Mouse (Mus musculus): Measurements from ENCODE around the gene Dnajc5. TPM values are rescaled to one million over a fixed set of nuclear protein-coding genes. Genes with fewer than 3 reads are reported as not detected.
A peak's percentile ranks its signal among the peaks of the same experiment; 100 is the strongest.

Gene Dnajc5
- polyA plus RNA-seq (2015; fragmentation: Nextera tagmentation; extraction: Ambion mirVana), result 199 and 209 TPM in 2 replicates

DNA sequence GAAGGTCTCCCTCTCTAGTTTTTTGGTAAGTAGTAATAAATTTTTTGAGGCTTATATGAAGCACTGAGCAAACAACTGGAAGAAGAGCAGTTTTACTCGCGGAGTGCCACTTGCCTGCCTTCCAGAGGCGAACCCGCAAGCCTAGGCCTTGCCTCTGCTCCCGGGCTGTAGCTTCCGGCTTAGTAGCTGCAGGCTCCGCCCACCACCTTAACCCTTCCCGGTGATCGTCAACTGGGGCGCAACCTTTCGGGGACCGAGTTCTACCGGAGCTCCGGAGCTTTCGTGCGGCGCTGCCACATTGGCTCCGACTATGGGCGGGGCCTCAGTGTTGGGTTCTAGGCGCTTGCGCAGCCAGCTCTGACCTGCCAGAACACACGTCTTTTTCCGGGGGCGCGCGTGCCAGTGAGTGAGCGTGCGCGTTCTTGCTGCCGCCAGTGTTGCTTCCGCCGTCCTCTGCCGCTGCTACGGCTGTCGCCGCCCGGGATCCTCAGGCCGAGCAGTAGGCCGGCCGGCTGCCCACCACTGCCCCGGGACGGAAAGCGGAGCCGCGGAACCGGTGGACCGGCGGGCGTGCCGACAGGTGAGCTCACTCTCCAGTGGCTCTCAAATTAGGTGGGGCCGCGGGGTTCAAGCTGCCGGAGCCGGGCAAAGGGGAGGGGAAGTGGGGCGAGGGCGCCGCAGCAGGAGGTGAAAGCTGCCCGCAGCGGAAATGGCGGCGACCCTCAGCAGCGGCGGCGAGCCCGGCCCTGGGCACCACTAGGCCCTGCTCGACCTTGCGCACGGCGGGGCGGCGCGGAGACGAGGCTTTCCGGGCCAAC is at the start of gene Dnajc5:
Gene Dnajc5 (plus strand): TSS at position 368 of the 818 bp plus-strand sequence.
- peak within 1 kb of the TSS; percentile 64 for H3K4me2 ChIP-seq (replicated peaks)
- H3K4me1 ChIP-seq, result peaks cover 37% of the 10 kb centered on the region
- peak within 1 kb of the TSS; percentile 94 for H3K4me3 ChIP-seq
- peak within 1 kb of the TSS; percentile 85 for H3K9ac ChIP-seq (replicated peaks)
- no peaks in the 10 kb centered on the region for H3K9me3 ChIP-seq
- H3K27ac ChIP-seq (replicated peaks), result peak within 1 kb of the TSS; percentile 95
- WGBS, result 1% methylated on average over 74 of the region's 74 CpGs
- peaks cover 21% of the 10 kb centered on the region for H3K36me3 ChIP-seq
- ATAC-seq (replicated peaks), result peak; percentile 97
- no peaks in the 10 kb centered on the region for H3K27me3 ChIP-seq

DNA sequence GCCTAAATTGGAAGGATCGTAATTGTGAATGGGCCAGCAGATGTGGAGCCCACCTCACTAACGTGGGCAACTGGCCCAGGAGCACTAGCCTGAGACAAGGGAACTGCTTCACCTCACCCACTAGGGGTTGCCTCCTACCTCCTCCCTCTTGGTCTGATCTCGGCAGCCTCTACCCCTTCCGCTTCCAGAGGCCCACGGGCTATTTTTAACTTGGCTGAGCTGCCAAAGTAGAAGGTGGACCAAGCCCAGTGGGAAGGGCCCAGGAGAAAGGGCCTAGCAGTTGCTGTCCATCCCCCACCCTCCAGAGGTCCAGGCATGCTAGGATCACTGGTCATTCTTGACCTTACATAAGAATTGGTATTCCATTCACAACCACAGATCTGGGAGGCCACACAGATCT is 49.0 kb upstream of the Dnajc5 start:
- Histone ChIP-seq H3K4me1 (no peaks in the 10 kb centered on the region), H3K4me3 (no peak overlapping the region), H3K36me3 (no peaks in the 10 kb centered on the region), H3K9ac (replicated peaks) (no peak overlapping the region), H3K9me3 (no peaks in the 10 kb centered on the region), H3K4me2 (replicated peaks) (no peak overlapping the region), H3K27ac (replicated peaks) (no peak overlapping the region), H3K27me3 (no peaks in the 10 kb centered on the region)
- ATAC-seq (replicated peaks), result no peak
- 63% methylated on average over 5 of the region's 5 CpGs for WGBS

DNA sequence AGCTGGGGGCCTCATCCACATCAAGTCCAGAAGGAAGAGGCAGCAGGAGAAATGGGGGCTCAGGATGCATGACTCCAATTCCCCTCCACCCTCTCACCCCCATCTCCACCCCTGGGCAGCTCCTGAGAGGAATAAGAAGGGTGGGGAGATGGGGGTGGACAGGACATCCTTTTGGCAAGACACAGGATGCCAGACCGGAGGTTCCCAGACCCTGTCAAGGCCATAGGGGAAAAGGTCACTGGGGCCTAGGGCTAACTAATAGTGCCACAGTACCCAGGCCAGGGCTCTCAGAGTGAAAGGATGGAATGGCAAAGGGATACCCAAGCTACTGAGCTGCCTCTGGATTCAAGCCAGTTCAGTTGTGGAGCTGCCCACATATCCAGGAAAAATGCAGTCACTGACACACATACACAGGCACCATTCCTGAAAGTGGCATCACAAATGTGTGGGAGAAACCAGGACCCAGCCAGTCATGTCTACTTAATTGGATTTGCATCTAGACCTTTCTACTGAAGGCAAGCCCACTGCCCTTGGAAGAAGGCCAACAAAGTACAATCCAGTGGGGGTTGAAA is 47.9 kb upstream of the Dnajc5 start:
- no peak overlapping the region for H3K27ac ChIP-seq (replicated peaks)
- H3K36me3 ChIP-seq, result no peaks in the 10 kb centered on the region
- no peak overlapping the region for H3K4me2 ChIP-seq (replicated peaks)
- H3K9ac ChIP-seq (replicated peaks), result no peak overlapping the region
- H3K9me3 ChIP-seq, result no peaks in the 10 kb centered on the region
- H3K4me1 ChIP-seq, result no peaks in the 10 kb centered on the region
- ATAC-seq (replicated peaks), result no peak
- 96% methylated on average over 1 of the region's 1 CpGs for WGBS
- no peaks in the 10 kb centered on the region for H3K27me3 ChIP-seq
- H3K4me3 ChIP-seq, result no peak overlapping the region

DNA sequence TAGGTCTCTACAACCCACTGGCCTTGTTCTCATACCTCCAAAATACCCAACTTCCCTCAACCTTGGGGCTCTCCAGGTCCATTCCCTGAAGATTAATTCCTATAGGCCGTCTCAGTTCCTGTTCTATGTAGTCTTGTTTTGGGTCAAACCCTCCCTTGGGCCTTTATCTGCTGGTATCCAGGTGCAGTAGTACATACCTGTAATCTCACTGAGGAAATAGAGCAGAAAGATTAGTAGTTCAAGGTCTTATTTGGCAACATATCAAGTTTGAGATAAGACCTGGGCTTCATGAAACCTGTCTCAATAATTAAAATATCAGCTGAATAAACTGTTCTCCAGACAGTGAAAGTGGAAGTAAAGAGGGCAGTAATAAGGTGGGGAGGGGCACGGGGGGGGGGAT is 37.2 kb upstream of the Dnajc5 start:
- WGBS, result 56% methylated on average over 2 of the region's 2 CpGs
- no peak for ATAC-seq (replicated peaks)
- no peak overlapping the region for H3K4me2 ChIP-seq (replicated peaks)
- no peaks in the 10 kb centered on the region for H3K4me1 ChIP-seq
- no peak overlapping the region for H3K9ac ChIP-seq (replicated peaks)
- H3K27ac ChIP-seq (replicated peaks), result no peak overlapping the region
- no peak overlapping the region for H3K4me3 ChIP-seq
- no peaks in the 10 kb centered on the region for H3K9me3 ChIP-seq
- peaks cover 6% of the 10 kb centered on the region; the same call in 1 of the 2 replicates for H3K27me3 ChIP-seq
- no peaks in the 10 kb centered on the region for H3K36me3 ChIP-seq

DNA sequence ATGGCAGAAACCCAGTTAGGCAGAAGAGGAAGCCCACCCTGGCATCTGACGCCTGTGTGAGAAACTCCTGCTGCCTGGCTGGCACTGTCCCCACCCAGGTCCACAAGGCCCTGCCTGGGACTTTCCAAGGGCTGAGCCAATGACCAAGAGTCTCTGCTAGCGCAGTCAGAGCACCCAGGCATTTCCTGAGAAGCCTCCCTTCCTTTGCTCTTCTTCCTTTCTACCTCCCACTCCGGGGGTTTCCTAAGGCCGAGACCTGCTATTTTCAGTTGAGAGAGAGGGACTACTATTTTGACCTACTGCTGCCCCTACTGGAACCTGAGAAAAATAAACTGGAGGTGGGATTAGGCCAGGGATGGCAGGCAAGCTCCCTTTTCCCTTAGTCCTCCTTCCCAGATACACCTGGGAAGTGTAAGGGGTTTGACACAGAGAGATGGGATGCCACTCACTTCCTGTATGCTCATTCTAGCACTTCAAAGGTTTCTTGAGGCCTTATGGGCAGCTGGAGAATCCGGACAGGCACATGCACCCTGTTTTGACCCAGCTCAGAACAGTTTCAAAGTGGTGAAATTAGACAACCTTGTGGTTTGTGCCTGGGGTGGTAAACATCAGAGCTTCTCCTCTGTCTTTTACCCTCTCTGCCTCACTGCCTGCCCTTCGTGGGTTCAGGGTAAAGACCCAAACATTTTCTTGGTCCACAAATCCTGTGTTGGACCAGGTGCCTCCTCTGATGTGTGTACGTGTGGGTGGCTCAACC is 36.5 kb upstream of the Dnajc5 start:
- Histone ChIP-seq H3K36me3 (no peaks in the 10 kb centered on the region), H3K27me3 (peaks cover 6% of the 10 kb centered on the region; the same call in 1 of the 2 replicates), H3K27ac (replicated peaks) (no peak overlapping the region), H3K4me1 (no peaks in the 10 kb centered on the region), H3K4me3 (no peak overlapping the region), H3K9ac (replicated peaks) (no peak overlapping the region), H3K9me3 (no peaks in the 10 kb centered on the region), H3K4me2 (replicated peaks) (no peak overlapping the region)
- no peak for ATAC-seq (replicated peaks)
- 37% methylated on average over 7 of the region's 7 CpGs for WGBS

DNA sequence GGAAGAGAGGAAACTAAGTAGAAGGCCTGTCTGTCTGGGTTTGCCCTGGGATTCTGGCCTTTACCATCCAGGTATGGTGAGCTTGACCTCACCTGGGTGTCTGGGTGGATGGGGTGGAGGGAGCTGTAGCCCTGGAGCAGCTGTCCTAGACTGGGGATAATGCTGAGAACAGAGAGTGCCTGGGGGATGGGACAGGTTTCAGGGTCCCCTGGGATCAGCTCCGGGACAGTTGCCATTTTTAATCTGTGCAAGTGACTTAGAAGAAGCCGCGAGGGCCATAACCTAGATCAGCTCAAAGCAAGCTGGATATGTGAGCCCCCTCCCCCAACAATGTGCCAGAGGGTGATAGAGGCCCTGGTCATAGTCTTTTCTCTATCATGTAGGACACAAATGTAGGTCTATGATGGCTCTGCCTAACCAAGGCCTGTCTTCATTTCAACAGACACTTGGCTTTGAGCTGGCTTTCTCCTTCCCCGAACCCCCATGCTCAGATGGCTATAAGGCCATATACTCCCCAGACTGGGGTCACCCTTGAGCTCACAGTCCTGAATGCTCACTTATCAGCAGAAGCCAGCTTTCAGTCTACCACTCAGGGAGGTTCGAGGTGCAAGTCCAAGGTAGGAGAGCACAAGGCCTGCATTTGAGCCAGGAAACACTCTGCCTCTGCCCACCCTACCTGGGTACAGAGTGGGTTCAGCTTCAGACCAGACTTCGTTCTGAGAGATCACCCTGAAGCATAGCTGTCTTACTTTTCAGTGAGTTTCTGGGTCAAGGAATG is 35.6 kb upstream of the Dnajc5 start:
- no peak overlapping the region for H3K4me2 ChIP-seq (replicated peaks)
- H3K9ac ChIP-seq (replicated peaks), result no peak overlapping the region
- H3K4me1 ChIP-seq, result no peaks in the 10 kb centered on the region
- no peak for ATAC-seq (replicated peaks)
- no peak overlapping the region for H3K4me3 ChIP-seq
- 81% methylated on average over 6 of the region's 6 CpGs for WGBS
- H3K27ac ChIP-seq (replicated peaks), result no peak overlapping the region
- H3K27me3 ChIP-seq, result 0 out of 2 replicates have a peak, but pooled peaks cover 6% of the 10 kb centered on the region
- H3K36me3 ChIP-seq, result no peaks in the 10 kb centered on the region
- H3K9me3 ChIP-seq, result no peaks in the 10 kb centered on the region

DNA sequence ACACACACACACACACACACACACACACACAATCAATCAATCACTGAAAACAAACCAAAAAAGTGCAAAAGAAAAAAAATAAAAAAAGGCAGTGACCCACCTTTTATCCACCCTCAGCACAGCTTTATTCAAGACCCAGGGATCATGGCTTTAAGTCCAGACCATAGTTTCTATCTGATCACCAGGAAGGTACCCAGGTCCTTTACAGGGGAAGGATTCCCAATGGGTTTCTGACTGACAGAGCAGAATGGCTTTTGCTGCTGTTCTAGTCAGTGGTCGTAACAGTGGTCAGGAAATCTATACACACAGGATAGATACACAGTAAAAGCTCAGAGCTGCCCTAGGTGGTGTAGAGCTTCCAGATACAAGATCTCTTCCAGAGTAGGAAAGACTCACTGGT is 34.5 kb upstream of the Dnajc5 start:
- no peak for ATAC-seq (replicated peaks)
- H3K4me1 ChIP-seq, result no peaks in the 10 kb centered on the region
- no peak overlapping the region for H3K4me3 ChIP-seq
- H3K27ac ChIP-seq (replicated peaks), result no peak overlapping the region
- 0 out of 2 replicates have a peak, but pooled peaks cover 6% of the 10 kb centered on the region for H3K27me3 ChIP-seq
- H3K9ac ChIP-seq (replicated peaks), result no peak overlapping the region
- H3K4me2 ChIP-seq (replicated peaks), result no peak overlapping the region
- no peaks in the 10 kb centered on the region for H3K36me3 ChIP-seq
- no peaks in the 10 kb centered on the region for H3K9me3 ChIP-seq
- WGBS, result 36% methylated on average over 1 of the region's 1 CpGs

DNA sequence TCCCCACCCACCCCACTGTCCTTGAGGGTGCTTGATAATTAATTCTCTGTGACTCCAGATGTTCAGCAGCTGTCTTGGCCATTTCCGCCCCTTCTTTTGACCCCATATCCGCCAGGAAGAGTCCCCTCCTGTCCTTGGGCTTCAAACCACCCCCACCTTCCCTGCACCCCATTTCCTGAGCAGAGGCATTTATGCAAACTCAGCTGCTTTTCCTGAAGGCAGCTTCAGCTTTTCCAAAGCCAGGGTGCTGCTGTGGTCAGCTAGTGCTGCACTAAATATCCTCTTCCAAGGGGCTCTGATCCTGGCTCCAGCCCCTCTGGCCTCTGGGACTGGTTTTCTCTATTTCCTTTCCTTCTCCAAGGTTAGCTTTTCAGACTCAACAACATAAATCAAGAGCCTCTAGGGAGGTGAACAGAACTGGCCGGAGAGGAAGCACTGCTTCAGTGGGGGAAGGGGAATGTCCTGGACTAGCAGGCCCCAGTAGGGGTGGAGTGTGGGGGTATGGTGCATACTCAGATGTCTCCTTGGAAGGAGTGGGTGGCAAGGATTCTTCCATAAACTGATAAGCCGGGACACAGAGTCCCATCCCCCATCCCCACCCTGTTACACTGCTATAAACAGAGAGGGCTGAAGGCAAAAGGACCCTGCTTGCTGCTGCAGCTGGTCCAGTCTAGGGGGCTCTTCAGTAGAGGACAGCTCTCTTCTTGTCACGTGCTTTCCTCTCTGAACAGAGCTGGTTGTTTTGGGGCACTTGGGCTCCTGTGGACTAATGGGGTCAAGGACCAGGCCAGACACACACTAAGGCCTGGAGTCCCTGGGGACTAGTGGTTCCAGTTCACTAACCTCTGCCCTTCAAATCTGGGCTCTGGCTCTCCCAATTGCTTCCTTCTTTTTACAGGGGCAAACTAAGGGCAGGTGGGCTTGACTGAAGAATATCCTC is 32.7 kb upstream of the Dnajc5 start:
- no peaks in the 10 kb centered on the region for H3K4me1 ChIP-seq
- no peaks in the 10 kb centered on the region for H3K36me3 ChIP-seq
- no peak overlapping the region for H3K9ac ChIP-seq (replicated peaks)
- 0 out of 2 replicates have a peak, but pooled peaks cover 6% of the 10 kb centered on the region for H3K27me3 ChIP-seq
- H3K4me2 ChIP-seq (replicated peaks), result no peak overlapping the region
- H3K4me3 ChIP-seq, result no peak overlapping the region
- no peak overlapping the region; the same call in 1 of the 2 replicates for H3K27ac ChIP-seq (replicated peaks)
- no peaks in the 10 kb centered on the region for H3K9me3 ChIP-seq
- WGBS, result 40% methylated on average over 5 of the region's 5 CpGs
- ATAC-seq (replicated peaks), result no peak

DNA sequence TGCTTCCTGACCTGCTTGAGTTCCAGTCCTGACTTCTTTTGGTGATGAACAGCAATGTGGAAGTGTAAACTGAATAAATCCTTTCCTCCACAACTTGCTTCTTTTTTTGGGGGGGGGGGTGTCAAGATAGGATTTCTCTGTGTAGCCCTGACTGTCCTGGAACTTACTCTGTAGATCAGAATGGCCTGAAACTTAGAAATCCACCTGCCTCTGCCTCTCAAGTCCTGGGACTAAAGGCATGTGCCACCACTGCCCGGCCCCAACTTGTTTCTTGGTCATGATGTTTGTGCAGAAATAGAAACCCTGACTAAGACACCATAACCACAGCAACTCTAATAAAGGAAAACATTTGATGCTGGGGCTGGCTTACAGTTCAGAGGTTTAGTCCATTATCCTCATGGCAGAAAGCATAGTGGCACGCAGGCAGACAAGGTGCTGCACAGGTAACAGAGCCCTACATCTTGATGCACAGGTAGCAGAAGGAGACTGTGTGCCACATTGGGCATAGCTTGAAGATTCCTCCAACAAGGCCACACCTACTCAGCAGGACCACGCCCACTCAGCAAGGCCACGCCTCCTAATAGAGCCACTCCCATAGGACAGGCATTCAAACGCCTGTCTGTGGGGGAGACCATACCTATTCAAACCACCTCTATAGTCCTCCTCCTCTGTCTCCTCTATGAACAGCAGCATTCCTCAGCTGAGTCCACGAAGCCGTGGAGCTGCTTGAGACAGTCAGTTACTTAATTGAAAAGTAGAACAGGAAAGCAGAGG is 28.7 kb upstream of the Dnajc5 start:
- no peaks in the 10 kb centered on the region for H3K9me3 ChIP-seq
- no peak overlapping the region for H3K9ac ChIP-seq (replicated peaks)
- no peak overlapping the region for H3K4me3 ChIP-seq
- H3K27me3 ChIP-seq, result 0 out of 2 replicates have a peak, but pooled peaks cover 6% of the 10 kb centered on the region
- peaks cover 6% of the 10 kb centered on the region for H3K4me1 ChIP-seq
- ATAC-seq (replicated peaks), result no peak
- H3K27ac ChIP-seq (replicated peaks), result no peak overlapping the region
- H3K4me2 ChIP-seq (replicated peaks), result no peak overlapping the region
- no peaks in the 10 kb centered on the region for H3K36me3 ChIP-seq
- 27% methylated on average over 7 of the region's 7 CpGs for WGBS

DNA sequence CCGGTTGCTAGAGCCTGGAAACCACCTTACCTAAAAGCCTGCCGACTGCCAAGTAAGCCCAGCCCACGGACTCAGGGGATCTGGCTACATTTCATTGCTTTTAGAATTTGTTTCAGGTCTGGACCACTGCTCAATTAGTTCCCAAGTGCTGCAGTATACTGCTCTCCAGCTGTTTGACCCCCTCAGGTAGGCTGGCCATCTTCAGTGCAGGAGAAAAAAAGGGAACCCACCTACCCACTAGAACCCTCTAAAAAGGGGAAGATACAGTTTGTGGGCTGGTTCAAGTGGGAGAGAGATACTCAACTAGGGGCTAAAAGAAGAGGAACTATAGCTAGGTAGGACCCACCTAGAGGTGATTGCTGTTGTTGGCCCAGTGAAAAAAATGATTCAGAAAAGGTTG is 28.1 kb upstream of the Dnajc5 start:
- no peak overlapping the region for H3K4me2 ChIP-seq (replicated peaks)
- H3K27me3 ChIP-seq, result 0 out of 2 replicates have a peak, but pooled peaks cover 2% of the 10 kb centered on the region
- H3K36me3 ChIP-seq, result no peaks in the 10 kb centered on the region
- WGBS, result 40% methylated on average over 3 of the region's 3 CpGs
- no peak for ATAC-seq (replicated peaks)
- H3K27ac ChIP-seq (replicated peaks), result no peak overlapping the region
- no peak overlapping the region for H3K4me3 ChIP-seq
- no peak overlapping the region for H3K9ac ChIP-seq (replicated peaks)
- H3K4me1 ChIP-seq, result peaks cover 6% of the 10 kb centered on the region
- no peaks in the 10 kb centered on the region for H3K9me3 ChIP-seq

All from forebrain, embryonic 15.5 days (tissue).